Comparison of ENCODE assay signal across 8 mouse cellular contexts in genomic region chr4:102568591-102568990, GRCm38 (mm10).
DNase-seq lines count a peak whose midpoint lies in the region; ATAC-seq lines count a peak whose summit lies in the region.

No protein-coding gene starts in this region.

- H3K4me1 ChIP-seq in hindbrain, embryonic 15.5 days (replicated peaks): peaks cover 31% of the 10 kb centered on the region
- peaks cover 23% of the 10 kb centered on the region for H3K4me1 ChIP-seq in hindbrain, embryonic 14.5 days (replicated peaks; ENCODE audit: control insufficient read depth, insufficient read depth, low read length)
- peaks cover 34% of the 10 kb centered on the region for H3K4me1 ChIP-seq in embryonic facial prominence, embryonic 14.5 days (ENCODE audit: control insufficient read depth, insufficient read depth, low read length)
- peaks cover 48% of the 10 kb centered on the region for H3K4me1 ChIP-seq in heart, embryonic 15.5 days (replicated peaks)
- peaks cover 47% of the 10 kb centered on the region for H3K4me1 ChIP-seq in limb, embryonic 12.5 days (replicated peaks)
- H3K4me1 ChIP-seq in neural tube, embryonic 11.5 days (ENCODE audit: control insufficient read depth, insufficient read depth, low read length): peaks cover 8% of the 10 kb centered on the region

- H3K27me3 ChIP-seq in hindbrain, embryonic 15.5 days: no peaks in the 10 kb centered on the region
- H3K27me3 ChIP-seq in hindbrain, embryonic 14.5 days (ENCODE audit: control insufficient read depth, insufficient read depth, low read length): peaks cover 4% of the 10 kb centered on the region; the same call in 1 of the 2 replicates
- H3K27me3 ChIP-seq in embryonic facial prominence, embryonic 14.5 days (replicated peaks; ENCODE audit: control insufficient read depth, insufficient read depth, low read length): no peaks in the 10 kb centered on the region
- H3K27me3 ChIP-seq in heart, embryonic 15.5 days: no peaks in the 10 kb centered on the region
- no peaks in the 10 kb centered on the region; the same call in 1 of the 2 replicates for H3K27me3 ChIP-seq in limb, embryonic 12.5 days
- no peaks in the 10 kb centered on the region for H3K27me3 ChIP-seq in neural tube, embryonic 11.5 days (ENCODE audit: control insufficient read depth, insufficient read depth, low read length)

- no peak for ATAC-seq in hindbrain, embryonic 15.5 days (ENCODE audit: low FRiP score, low read depth)
- ATAC-seq in hindbrain, embryonic 14.5 days (ENCODE audit: low FRiP score): no peak
- peak; percentile 54 for ATAC-seq in embryonic facial prominence, embryonic 14.5 days (ENCODE audit: low read depth)
- ATAC-seq in heart, embryonic 15.5 days (replicated peaks; ENCODE audit: insufficient number of reproducible peaks, insufficient read depth, low FRiP score, low read depth): peak; percentile 17; the same call in 1 of the 2 replicates
- no peak; the same call in 1 of the 2 replicates for ATAC-seq in limb, embryonic 12.5 days (ENCODE audit: insufficient number of reproducible peaks, insufficient read depth, low FRiP score, low TSS enrichment, low read depth)
- ATAC-seq in neural tube, embryonic 11.5 days (ENCODE audit: insufficient read depth, low FRiP score, low TSS enrichment): no peak

- peak overlapping the region; percentile 32; the same call in 1 of the 2 replicates for H3K27ac ChIP-seq in hindbrain, embryonic 15.5 days (replicated peaks)
- H3K27ac ChIP-seq in hindbrain, embryonic 14.5 days: no peak overlapping the region
- peak overlapping the region; percentile 74 for H3K27ac ChIP-seq in embryonic facial prominence, embryonic 14.5 days (replicated peaks; ENCODE audit: low read depth, low read length)
- H3K27ac ChIP-seq in heart, embryonic 15.5 days: peak overlapping the region; percentile 92
- H3K27ac ChIP-seq in limb, embryonic 12.5 days: peak overlapping the region; percentile 74
- no peak overlapping the region for H3K27ac ChIP-seq in neural tube, embryonic 11.5 days (ENCODE audit: low read depth, low read length)

- no peak overlapping the region for H3K9ac ChIP-seq in hindbrain, embryonic 15.5 days
- no peak overlapping the region for H3K9ac ChIP-seq in hindbrain, embryonic 14.5 days
- H3K9ac ChIP-seq in embryonic facial prominence, embryonic 14.5 days (ENCODE audit: low read depth, low read length): no peak overlapping the region
- peak overlapping the region; percentile 15; the same call in 1 of the 2 replicates for H3K9ac ChIP-seq in heart, embryonic 15.5 days
- no peak overlapping the region for H3K9ac ChIP-seq in limb, embryonic 12.5 days (replicated peaks)
- H3K9ac ChIP-seq in neural tube, embryonic 11.5 days (ENCODE audit: low read length): no peak overlapping the region

- no peak overlapping the region for H3K4me2 ChIP-seq in hindbrain, embryonic 15.5 days
- H3K4me2 ChIP-seq in hindbrain, embryonic 14.5 days (replicated peaks): no peak overlapping the region
- H3K4me2 ChIP-seq in embryonic facial prominence, embryonic 14.5 days (ENCODE audit: low read depth, low read length): peak overlapping the region; percentile 80
- peak overlapping the region; percentile 81 for H3K4me2 ChIP-seq in heart, embryonic 15.5 days
- peak overlapping the region; percentile 88 for H3K4me2 ChIP-seq in limb, embryonic 12.5 days
- H3K4me2 ChIP-seq in neural tube, embryonic 11.5 days (ENCODE audit: low read depth): no peak overlapping the region

- no peak overlapping the region for H3K4me3 ChIP-seq in hindbrain, embryonic 15.5 days
- H3K4me3 ChIP-seq in hindbrain, embryonic 14.5 days (replicated peaks; ENCODE audit: low read length): no peak overlapping the region
- H3K4me3 ChIP-seq in embryonic facial prominence, embryonic 14.5 days (ENCODE audit: low read depth, low read length): no peak overlapping the region
- peak overlapping the region; percentile 62; the same call in 1 of the 2 replicates for H3K4me3 ChIP-seq in heart, embryonic 15.5 days
- H3K4me3 ChIP-seq in limb, embryonic 12.5 days (replicated peaks): no peak overlapping the region
- no peak overlapping the region for H3K4me3 ChIP-seq in neural tube, embryonic 11.5 days (ENCODE audit: low read depth, low read length)

- 4% methylated on average over 4 of the region's 4 CpGs for WGBS in hindbrain, embryonic 15.5 days
- WGBS in hindbrain, embryonic 14.5 days: 5% methylated on average over 4 of the region's 4 CpGs
- WGBS in embryonic facial prominence, embryonic 14.5 days: 3% methylated on average over 4 of the region's 4 CpGs
- under 1% methylated on average over 4 of the region's 4 CpGs for WGBS in heart, embryonic 15.5 days
- under 1% methylated on average over 4 of the region's 4 CpGs for WGBS in limb, embryonic 12.5 days
- 10% methylated on average over 4 of the region's 4 CpGs for WGBS in neural tube, embryonic 11.5 days

- no peaks in the 10 kb centered on the region for H3K9me3 ChIP-seq in hindbrain, embryonic 15.5 days
- no peaks in the 10 kb centered on the region for H3K9me3 ChIP-seq in hindbrain, embryonic 14.5 days (ENCODE audit: control insufficient read depth, low read length)
- H3K9me3 ChIP-seq in embryonic facial prominence, embryonic 14.5 days (ENCODE audit: control insufficient read depth, low read length): no peaks in the 10 kb centered on the region
- H3K9me3 ChIP-seq in heart, embryonic 15.5 days (replicated peaks): no peaks in the 10 kb centered on the region
- H3K9me3 ChIP-seq in limb, embryonic 12.5 days: no peaks in the 10 kb centered on the region
- no peaks in the 10 kb centered on the region for H3K9me3 ChIP-seq in neural tube, embryonic 11.5 days (ENCODE audit: control insufficient read depth, low read length)

- DNase-seq in hindbrain, embryonic 14.5 days (ENCODE audit: low spot score): no peak
- DNase-seq in T-cell, adult 2 months (ENCODE audit: low spot score): peak; percentile 41
- peak; percentile 83 for DNase-seq in embryonic facial prominence, embryonic 14.5 days (ENCODE audit: low spot score)
- DNase-seq in neural tube, embryonic 11.5 days (ENCODE audit: low spot score): peak; percentile 41
- no peak for DNase-seq in layer of hippocampus, adult 11-12 months (ENCODE audit: low spot score)

- no peaks in the 10 kb centered on the region for H3K36me3 ChIP-seq in hindbrain, embryonic 15.5 days
- H3K36me3 ChIP-seq in hindbrain, embryonic 14.5 days (replicated peaks; ENCODE audit: control insufficient read depth, insufficient read depth): no peaks in the 10 kb centered on the region
- H3K36me3 ChIP-seq in embryonic facial prominence, embryonic 14.5 days (ENCODE audit: control insufficient read depth, insufficient read depth, low read length): no peaks in the 10 kb centered on the region
- H3K36me3 ChIP-seq in heart, embryonic 15.5 days: no peaks in the 10 kb centered on the region
- H3K36me3 ChIP-seq in limb, embryonic 12.5 days: no peaks in the 10 kb centered on the region
- H3K36me3 ChIP-seq in neural tube, embryonic 11.5 days (ENCODE audit: control insufficient read depth, insufficient read depth, low read length): no peaks in the 10 kb centered on the region

Comparison
In these comparisons a context has a peak if more than half of its experiments do, and no peak if none do; other contexts are left out.
1. H3K27ac ChIP-seq: peak in hindbrain, embryonic 15.5 days (single experiment), embryonic facial prominence, embryonic 14.5 days (single experiment), heart, embryonic 15.5 days (single experiment) and limb, embryonic 12.5 days (single experiment); none in hindbrain, embryonic 14.5 days (single experiment) and neural tube, embryonic 11.5 days (single experiment).
2. ATAC-seq: peak in embryonic facial prominence, embryonic 14.5 days (single experiment) and heart, embryonic 15.5 days (single experiment); none in hindbrain, embryonic 15.5 days (single experiment), hindbrain, embryonic 14.5 days (single experiment), limb, embryonic 12.5 days (single experiment) and neural tube, embryonic 11.5 days (single experiment).
3. H3K4me2 ChIP-seq: peak in embryonic facial prominence, embryonic 14.5 days (single experiment), heart, embryonic 15.5 days (single experiment) and limb, embryonic 12.5 days (single experiment); none in hindbrain, embryonic 15.5 days (single experiment), hindbrain, embryonic 14.5 days (single experiment) and neural tube, embryonic 11.5 days (single experiment).
4. DNase-seq: peak in T-cell, adult 2 months (single experiment), embryonic facial prominence, embryonic 14.5 days (single experiment) and neural tube, embryonic 11.5 days (single experiment); none in hindbrain, embryonic 14.5 days (single experiment) and layer of hippocampus, adult 11-12 months (single experiment).